Mouse (Mus musculus) kidney, embryonic 14.5 days (tissue): ENCODE measurements around the gene Olfr786. TPM values are rescaled to one million over a fixed set of nuclear protein-coding genes. Genes with fewer than 3 reads are reported as not detected.

Source experiments
- ATAC-seq: fragments of 200-750 bp; cut with Nextera tagmentation; 2 replicates; pipeline ENCODE4 v1.8.0; 2017; ENCODE audit warnings: moderate number of reproducible peaks, mild to moderate bottlenecking, moderate TSS enrichment, moderate library complexity; ENCODE audit not compliant: low FRiP score, low TSS enrichment
- H3K27ac ChIP-seq: fragments of 300-500 bp; sonication (generic); 2 replicates; pipeline ENCODE4 v1.5.1; 2014; ENCODE audit warnings: low read depth, mild to moderate bottlenecking, low read length, moderate library complexity, mixed read lengths
- H3K27me3 ChIP-seq: fragments of 300-500 bp; sonication (generic); 2 replicates; pipeline ENCODE4 v1.6.1; 2014; ENCODE audit warnings: mild to moderate bottlenecking, low read length; ENCODE audit not compliant: control insufficient read depth, insufficient read depth
- H3K36me3 ChIP-seq: fragments of 300-500 bp; sonication (generic); 2 replicates; pipeline ENCODE4 v1.6.1; 2014; ENCODE audit warnings: low read length, mixed read lengths; ENCODE audit not compliant: control insufficient read depth, insufficient read depth
- H3K4me1 ChIP-seq: fragments of 300-500 bp; sonication (generic); 2 replicates; pipeline ENCODE4 v1.6.1; 2014; ENCODE audit warnings: low read length, mixed read lengths; ENCODE audit not compliant: control insufficient read depth, insufficient read depth
- H3K4me2 ChIP-seq: fragments of 300-500 bp; sonication (generic); replicated peaks from 2 replicates; pipeline ENCODE4 v1.6.1; 2014; ENCODE audit warnings: low read depth, mild to moderate bottlenecking, low read length
- H3K4me3 ChIP-seq: fragments of 300-500 bp; sonication (generic); 2 replicates; pipeline ENCODE4 v1.5.1; 2014; ENCODE audit warnings: mild to moderate bottlenecking, low read length
- H3K9ac ChIP-seq: fragments of 300-500 bp; sonication (generic); 2 replicates; pipeline ENCODE4 v1.6.1; 2014; ENCODE audit warnings: low read depth, mild to moderate bottlenecking, low read length, moderate library complexity
- H3K9me3 ChIP-seq: fragments of 300-500 bp; sonication (generic); 2 replicates; pipeline ENCODE4 v1.6.1; 2016; ENCODE audit warnings: low read length; ENCODE audit not compliant: control insufficient read depth
- WGBS: fragments of 180-500 bp; shearing (Covaris S2); extraction: QIAGEN DNeasy Blood & Tissue Kit; methylation state at CpG from one replicate; pipeline ENCODE4 v1.1.7; 2014; 5-methylcytosine and 5-hydroxymethylcytosine counted together
- polyA plus RNA-seq: library from polyadenylated mRNA; unstranded; fragments of >200 nt; fragmentation: Nextera tagmentation; extraction: Ambion mirVana; gene quantifications from 2 replicates; pipeline ENCODE4 v1.2.1, GENCODE M21; 2014

Gene Olfr786
- not detected in 2 replicates for polyA plus RNA-seq

DNA sequence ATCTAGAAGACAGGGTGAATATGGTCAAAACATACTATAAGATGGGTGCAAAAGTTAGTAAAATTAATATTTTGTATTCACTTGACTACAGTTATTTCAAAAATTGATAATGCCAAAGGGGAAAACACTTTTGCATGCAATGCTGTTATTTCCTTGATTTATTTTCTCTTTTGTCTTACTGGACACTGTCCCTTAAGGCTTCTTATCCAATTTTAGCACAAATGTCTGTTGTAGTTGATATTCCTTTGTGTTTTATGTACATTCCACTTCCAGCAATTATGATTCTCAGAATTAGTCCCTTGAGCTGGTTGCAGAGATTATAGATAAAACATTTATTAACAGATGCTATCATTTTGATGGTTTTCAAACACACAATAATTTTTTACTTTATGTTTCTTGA is at the start of gene Olfr786:
Gene Olfr786, plus strand, starts transcription at position 301 of the 400 bp plus-strand sequence.
- H3K27ac ChIP-seq: no peak within 1 kb of the TSS
- no peak within 1 kb of the TSS for H3K4me2 ChIP-seq
- H3K4me3 ChIP-seq: no peak within 1 kb of the TSS
- H3K27me3 ChIP-seq: no peaks in the 10 kb centered on the region
- no peak within 1 kb of the TSS for H3K9ac ChIP-seq
- no peak for ATAC-seq
- H3K4me1 ChIP-seq: no peaks in the 10 kb centered on the region
- H3K9me3 ChIP-seq: peaks cover 2% of the 10 kb centered on the region; the same call in 1 of the 2 replicates
- no peaks in the 10 kb centered on the region for H3K36me3 ChIP-seq

DNA sequence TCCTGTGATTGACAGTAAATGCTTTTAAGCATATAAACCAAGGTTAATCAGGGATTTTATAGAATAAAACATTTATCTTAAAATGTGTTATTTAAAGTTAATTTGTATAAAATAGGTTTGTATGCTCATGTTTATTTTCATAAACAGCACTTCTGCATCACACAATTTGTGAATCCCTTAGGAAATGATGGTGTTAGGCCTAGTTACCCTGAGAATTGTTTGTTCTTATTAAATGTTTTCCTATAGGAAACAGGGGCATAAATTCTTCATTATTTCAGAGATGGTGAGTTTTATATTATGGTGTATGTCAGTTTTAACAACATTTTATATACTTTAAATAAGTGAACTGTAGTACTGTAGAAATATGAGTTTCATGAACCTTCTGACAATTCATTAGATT is 43.3 kb upstream of the Olfr786 start, which contains the start of gene Olfr784:
Gene Olfr784, plus strand, starts transcription at position 301 of the 400 bp plus-strand sequence.
- no peak within 1 kb of the TSS for H3K4me2 ChIP-seq

DNA sequence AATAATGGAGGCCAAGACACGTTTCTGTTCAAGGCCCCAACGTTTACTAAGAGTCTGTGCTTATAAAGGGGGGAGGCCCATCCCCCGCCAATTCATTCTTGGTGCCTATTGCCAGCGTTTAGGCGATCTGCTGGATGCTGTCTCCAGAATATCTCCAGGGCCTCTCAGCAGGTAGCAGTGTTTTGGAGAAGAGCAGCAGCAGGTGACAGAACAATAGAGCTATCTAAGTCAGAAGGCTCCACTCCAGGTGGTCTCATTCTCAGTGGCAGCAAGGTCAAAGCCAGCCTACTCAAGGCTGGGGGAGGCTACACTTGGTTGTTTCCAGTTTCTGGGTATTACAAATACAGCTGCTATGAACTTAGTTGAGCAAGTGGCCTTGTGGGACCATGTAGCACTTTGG is 26.2 kb upstream of the Olfr786 start:
- no peak overlapping the region for H3K4me3 ChIP-seq
- H3K4me1 ChIP-seq: no peaks in the 10 kb centered on the region
- no peak overlapping the region for H3K27ac ChIP-seq
- WGBS: 49% methylated on average over 5 of the region's 5 CpGs
- no peak overlapping the region for H3K9ac ChIP-seq
- no peak overlapping the region for H3K4me2 ChIP-seq
- H3K9me3 ChIP-seq: no peaks in the 10 kb centered on the region
- H3K27me3 ChIP-seq: no peaks in the 10 kb centered on the region
- no peaks in the 10 kb centered on the region for H3K36me3 ChIP-seq
- ATAC-seq: no peak

More for the DNA sequence above, 43.3 kb upstream of the Olfr786 start, which contains the start of gene Olfr784:
- ATAC-seq: no peak
- no peak within 1 kb of the TSS for H3K4me3 ChIP-seq
- no peaks in the 10 kb centered on the region for H3K36me3 ChIP-seq
- H3K9ac ChIP-seq: no peak within 1 kb of the TSS
- no peaks in the 10 kb centered on the region for H3K9me3 ChIP-seq
- H3K27me3 ChIP-seq: no peaks in the 10 kb centered on the region
- no peaks in the 10 kb centered on the region for H3K4me1 ChIP-seq
- no peak within 1 kb of the TSS for H3K27ac ChIP-seq

DNA sequence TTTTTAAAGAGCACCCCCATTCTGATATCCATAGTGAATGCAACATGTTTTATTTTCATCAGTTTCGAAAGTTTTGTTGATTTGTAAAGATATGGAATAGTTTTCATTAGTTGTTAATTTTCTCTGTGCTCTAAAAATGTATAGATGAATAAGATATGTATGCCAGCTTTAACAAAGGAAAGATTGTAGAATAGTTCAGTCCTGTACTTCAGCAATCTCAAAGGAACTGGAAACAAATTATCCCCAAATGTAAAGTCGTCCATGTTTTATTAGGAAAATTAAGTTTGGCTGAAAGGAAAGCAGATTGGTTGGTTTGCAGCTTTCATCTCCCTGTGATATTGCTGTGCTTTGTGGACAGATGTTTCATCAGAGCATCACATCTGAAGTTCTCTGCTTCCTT is 22.0 kb upstream of the Olfr786 start, which contains the start of gene Olfr785:
Gene Olfr785, plus strand, starts transcription at position 301 of the 400 bp plus-strand sequence.
- Histone ChIP-seq H3K9ac (no peak within 1 kb of the TSS), H3K27me3 (no peaks in the 10 kb centered on the region), H3K27ac (no peak within 1 kb of the TSS), H3K9me3 (no peaks in the 10 kb centered on the region), H3K4me2 (no peak within 1 kb of the TSS), H3K4me1 (no peaks in the 10 kb centered on the region), H3K4me3 (no peak within 1 kb of the TSS), H3K36me3 (no peaks in the 10 kb centered on the region)
- no peak for ATAC-seq
- WGBS: 84% methylated on average over 2 of the region's 2 CpGs

DNA sequence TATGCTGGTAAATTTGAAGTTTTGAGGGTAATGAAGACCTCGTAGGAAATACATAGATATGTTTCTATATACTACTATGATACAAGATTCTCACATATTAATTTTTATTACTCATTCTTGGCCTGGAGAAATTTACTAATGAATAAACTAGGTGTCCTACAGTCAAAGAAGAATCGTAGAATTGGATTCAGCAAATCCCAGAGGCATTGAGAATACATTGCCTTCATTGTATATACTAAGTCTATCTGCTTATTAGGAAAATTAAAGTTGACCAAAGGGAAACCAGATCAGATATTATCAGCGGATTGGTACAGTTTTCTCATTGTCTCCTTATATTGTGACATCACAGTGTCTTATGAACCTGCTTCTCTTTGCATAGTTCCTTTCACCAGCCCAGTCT is 34.5 kb downstream of the Olfr786 start, which contains the start of gene Olfr787:
Gene Olfr787, plus strand, starts transcription at position 301 of the 400 bp plus-strand sequence.
- no peak for ATAC-seq
- 83% methylated on average over 3 of the region's 3 CpGs for WGBS
- Histone ChIP-seq H3K4me2 (no peak within 1 kb of the TSS), H3K27me3 (no peaks in the 10 kb centered on the region), H3K4me3 (no peak within 1 kb of the TSS), H3K9ac (no peak within 1 kb of the TSS), H3K27ac (no peak within 1 kb of the TSS), H3K9me3 (no peaks in the 10 kb centered on the region), H3K4me1 (no peaks in the 10 kb centered on the region), H3K36me3 (no peaks in the 10 kb centered on the region)

DNA sequence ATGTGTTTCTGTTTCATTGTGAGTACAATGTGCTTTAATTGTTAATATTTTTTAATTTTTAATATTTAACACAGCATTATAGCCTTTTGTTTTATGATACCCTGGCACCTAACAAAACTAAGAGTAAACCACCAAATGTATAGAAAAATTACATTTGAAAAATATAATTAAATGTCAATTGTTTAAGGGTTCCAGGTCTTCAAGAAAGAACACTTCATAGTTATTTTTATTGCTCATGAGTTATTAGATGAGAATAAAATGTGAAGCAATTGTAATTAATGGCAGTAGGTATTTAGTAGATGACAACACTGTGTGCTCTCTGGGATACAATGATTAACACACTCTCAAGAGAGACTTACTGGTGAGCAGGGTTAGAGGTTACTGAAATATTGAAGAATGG is 43.6 kb downstream of the Olfr786 start, which contains the start of gene Olfr788:
Gene Olfr788, plus strand, starts transcription at position 301 of the 400 bp plus-strand sequence.
- Histone ChIP-seq H3K4me2 (no peak within 1 kb of the TSS), H3K27ac (no peak within 1 kb of the TSS), H3K36me3 (no peaks in the 10 kb centered on the region), H3K9ac (no peak within 1 kb of the TSS), H3K27me3 (no peaks in the 10 kb centered on the region), H3K4me3 (no peak within 1 kb of the TSS), H3K9me3 (no peaks in the 10 kb centered on the region), H3K4me1 (no peaks in the 10 kb centered on the region)
- ATAC-seq: no peak

DNA sequence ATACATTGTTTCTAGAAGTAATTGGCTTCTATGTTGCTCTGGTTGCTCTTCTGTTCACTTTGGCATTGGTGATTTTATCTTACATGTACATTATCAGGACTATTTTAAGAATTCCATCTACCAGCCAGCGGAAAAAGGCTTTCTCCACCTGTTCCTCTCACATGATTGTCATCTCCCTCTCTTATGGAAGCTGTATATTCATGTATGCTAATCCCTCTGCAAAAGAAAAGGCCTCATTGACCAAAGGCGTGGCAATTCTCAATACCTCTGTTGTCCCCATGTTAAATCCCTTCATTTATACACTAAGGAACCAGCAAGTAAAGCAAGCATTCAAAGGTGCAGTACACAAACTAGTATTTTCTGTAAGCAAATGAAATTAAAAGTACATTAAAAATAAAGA is 46.1 kb downstream of the Olfr786 start:
- Histone ChIP-seq H3K4me2 (no peak overlapping the region), H3K27ac (no peak overlapping the region), H3K9ac (no peak overlapping the region), H3K27me3 (no peaks in the 10 kb centered on the region), H3K36me3 (no peaks in the 10 kb centered on the region), H3K4me3 (no peak overlapping the region), H3K4me1 (no peaks in the 10 kb centered on the region), H3K9me3 (no peaks in the 10 kb centered on the region)
- no peak for ATAC-seq
- WGBS: 71% methylated on average over 2 of the region's 2 CpGs

DNA sequence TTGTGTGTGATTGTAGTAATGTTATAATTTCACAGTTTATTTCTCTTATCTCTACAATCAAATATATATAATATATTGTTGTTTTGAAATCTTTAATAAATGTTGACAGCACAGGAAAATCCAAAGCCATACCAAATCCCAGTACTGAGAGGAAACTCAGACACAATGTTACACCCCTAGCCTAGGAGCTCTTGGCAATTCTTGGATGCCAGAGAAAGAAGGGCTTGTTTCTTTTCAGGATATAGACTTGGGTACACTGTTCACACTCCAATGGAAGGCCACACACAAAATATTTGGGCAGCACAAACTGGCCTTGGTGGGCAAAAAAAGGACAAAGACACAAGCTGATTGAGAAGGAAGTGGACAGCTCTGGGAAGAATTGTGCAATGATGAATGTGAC is 46.6 kb downstream of the Olfr786 start:
- Histone ChIP-seq H3K4me3 (no peak overlapping the region), H3K4me2 (no peak overlapping the region), H3K9ac (no peak overlapping the region), H3K9me3 (no peaks in the 10 kb centered on the region), H3K4me1 (no peaks in the 10 kb centered on the region), H3K27me3 (no peaks in the 10 kb centered on the region), H3K36me3 (no peaks in the 10 kb centered on the region), H3K27ac (no peak overlapping the region)
- ATAC-seq: no peak

DNA sequence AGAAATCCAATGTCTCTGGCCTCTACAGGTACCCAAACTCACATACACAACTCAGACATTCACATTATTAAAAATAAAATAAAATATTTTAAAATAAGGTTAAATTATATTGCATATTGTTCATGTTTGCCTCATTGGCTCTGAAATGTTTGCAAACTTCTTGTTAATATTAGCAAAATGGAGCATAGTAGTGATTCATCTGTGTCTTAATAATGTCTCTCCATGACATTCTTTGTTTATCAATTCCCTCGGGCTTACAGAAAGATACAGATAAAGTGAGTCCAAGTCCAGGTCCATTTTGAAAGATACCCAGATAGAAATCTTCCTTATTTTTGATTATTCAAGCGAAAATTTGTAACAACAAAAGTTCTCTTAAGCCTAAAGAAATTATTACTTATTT is 57.3 kb downstream of the Olfr786 start, which contains the start of gene Olfr789:
Gene Olfr789, plus strand, starts transcription at position 301 of the 400 bp plus-strand sequence.
- Histone ChIP-seq H3K9ac (no peak within 1 kb of the TSS), H3K9me3 (no peaks in the 10 kb centered on the region), H3K4me2 (no peak within 1 kb of the TSS), H3K4me1 (no peaks in the 10 kb centered on the region), H3K4me3 (no peak within 1 kb of the TSS), H3K27me3 (no peaks in the 10 kb centered on the region), H3K27ac (no peak within 1 kb of the TSS), H3K36me3 (no peaks in the 10 kb centered on the region)
- ATAC-seq: no peak
- 66% methylated on average over 2 of the region's 2 CpGs for WGBS
